Mouse (Mus musculus) embryonic facial prominence, embryonic 12.5 days (tissue): ENCODE data around the gene Srrt. TPM values are rescaled to one million over a fixed set of nuclear protein-coding genes. Genes with fewer than 3 reads are reported as not detected.

ENCODE experiments used
- ATAC-seq: fragments of 200-750 bp; cut with Nextera tagmentation; 2 replicates; pipeline ENCODE4 v1.8.0; 2017; ENCODE audit not compliant: insufficient number of reproducible peaks, insufficient read depth, low FRiP score, low TSS enrichment
- H3K27ac ChIP-seq: fragments of 300-500 bp; sonication (generic); 2 replicates; pipeline ENCODE4 v1.5.1; 2016; ENCODE audit warnings: mild to moderate bottlenecking
- H3K27me3 ChIP-seq: fragments of 300-500 bp; sonication (generic); 2 replicates; pipeline ENCODE4 v1.6.1; 2016; ENCODE audit warnings: mild to moderate bottlenecking, moderate library complexity
- H3K36me3 ChIP-seq: fragments of 300-500 bp; sonication (generic); 2 replicates; pipeline ENCODE4 v1.6.1; 2016; ENCODE audit warnings: mild to moderate bottlenecking
- H3K4me1 ChIP-seq: fragments of 300-500 bp; sonication (generic); 2 replicates; pipeline ENCODE4 v1.6.1; 2016
- H3K4me2 ChIP-seq: fragments of 300-500 bp; sonication (generic); replicated peaks from 2 replicates; pipeline ENCODE4 v1.6.1; 2016; ENCODE audit warnings: mild to moderate bottlenecking, moderate library complexity
- H3K4me3 ChIP-seq: fragments of 300-500 bp; sonication (generic); 2 replicates; pipeline ENCODE4 v1.5.1; 2016; ENCODE audit warnings: mild to moderate bottlenecking
- H3K9ac ChIP-seq: fragments of 300-500 bp; sonication (generic); 2 replicates; pipeline ENCODE4 v1.6.1; 2016; ENCODE audit warnings: mild to moderate bottlenecking, moderate library complexity
- H3K9me3 ChIP-seq: fragments of 300-500 bp; sonication (generic); 2 replicates; pipeline ENCODE4 v1.6.1; 2016; ENCODE audit warnings: mild to moderate bottlenecking, moderate library complexity
- WGBS: fragments of 180-500 bp; shearing (Covaris S2); methylation state at CpG from one replicate; pipeline ENCODE4 v1.1.7; 2016; 5-methylcytosine and 5-hydroxymethylcytosine counted together
- polyA plus RNA-seq: library from polyadenylated mRNA; unstranded; fragments of >200 nt; fragmentation: Nextera tagmentation; extraction: Ambion mirVana; gene quantifications from 2 replicates; pipeline ENCODE4 v1.2.1, GENCODE M21; 2016

Srrt gene
- polyA plus RNA-seq, 1 experiment from 2014 or later, result 171 TPM

DNA sequence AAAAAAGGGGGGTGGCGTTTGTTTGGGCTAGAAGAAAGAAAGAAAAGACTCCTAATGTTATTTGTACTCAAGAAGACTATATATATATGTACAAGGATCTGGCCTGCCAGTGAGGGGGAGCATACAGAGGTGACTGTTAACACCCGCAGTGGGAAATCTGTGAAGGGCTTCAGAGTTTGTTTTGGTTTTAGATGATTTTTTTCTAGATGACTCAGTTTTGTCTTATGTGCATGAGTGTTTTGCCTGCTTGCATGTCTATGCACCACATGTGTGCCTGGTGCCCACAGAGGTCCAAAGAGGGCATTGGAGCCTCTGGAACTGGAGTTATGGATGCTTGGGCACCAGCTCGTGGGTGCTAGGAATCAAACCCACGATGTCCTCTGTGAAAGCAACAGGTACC, 39.5 kb upstream of the Srrt start:
- Histone ChIP-seq H3K4me2 (no peak overlapping the region), H3K27me3 (no peaks in the 10 kb centered on the region), H3K36me3 (no peaks in the 10 kb centered on the region), H3K4me1 (peaks cover 26% of the 10 kb centered on the region), H3K27ac (no peak overlapping the region), H3K9ac (no peak overlapping the region), H3K4me3 (no peak overlapping the region), H3K9me3 (no peaks in the 10 kb centered on the region)
- no peak for ATAC-seq
- 84% methylated on average over 4 of the region's 4 CpGs for WGBS

DNA sequence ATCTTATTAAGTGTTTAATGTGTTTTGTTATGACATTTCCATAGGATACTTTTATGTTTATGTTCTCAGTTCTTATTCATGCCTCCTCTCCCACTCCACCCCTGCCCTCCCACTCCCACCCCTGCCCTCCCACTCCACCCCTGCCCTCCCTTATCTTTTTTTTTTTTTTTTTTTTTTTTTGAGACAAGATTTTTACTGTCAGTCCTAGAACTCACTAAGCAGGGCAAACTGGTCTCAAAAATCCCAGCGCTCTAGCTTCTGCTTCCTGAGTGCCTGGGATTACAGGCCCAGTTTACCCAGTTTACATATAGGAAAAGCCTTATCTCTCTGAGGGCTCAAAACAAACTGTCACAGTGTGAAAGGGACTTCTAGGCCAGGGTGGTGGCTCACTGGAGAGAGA, 38.9 kb upstream of the Srrt start:
- H3K36me3 ChIP-seq, result no peaks in the 10 kb centered on the region
- no peak overlapping the region for H3K9ac ChIP-seq
- H3K27me3 ChIP-seq, result no peaks in the 10 kb centered on the region
- no peak overlapping the region for H3K27ac ChIP-seq
- H3K4me3 ChIP-seq, result no peak overlapping the region
- H3K4me2 ChIP-seq, result no peak overlapping the region
- no peak for ATAC-seq
- H3K9me3 ChIP-seq, result no peaks in the 10 kb centered on the region
- peaks cover 25% of the 10 kb centered on the region for H3K4me1 ChIP-seq
- 79% methylated on average over 1 of the region's 1 CpGs for WGBS

DNA sequence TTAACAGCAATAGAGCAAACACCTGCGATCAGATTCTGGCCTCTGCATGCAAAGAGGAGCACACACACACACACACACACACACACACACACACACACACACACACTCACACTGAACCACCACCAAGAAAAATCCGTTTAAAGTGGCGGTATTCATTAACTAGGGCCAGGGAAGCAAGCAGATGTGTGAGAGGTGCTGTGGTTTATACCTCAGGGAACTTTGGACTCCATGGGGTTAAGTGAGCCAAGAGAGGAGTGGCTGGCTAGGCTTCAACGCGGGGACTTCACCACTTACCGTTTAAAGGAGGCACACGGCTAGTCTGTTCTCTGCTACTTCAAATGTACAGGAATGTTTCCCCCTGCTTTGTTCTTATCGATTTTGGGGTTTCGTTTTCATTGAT, 38.3 kb upstream of the Srrt start:
- ATAC-seq, result no peak
- Histone ChIP-seq H3K4me1 (peaks cover 25% of the 10 kb centered on the region), H3K27ac (no peak overlapping the region), H3K4me2 (no peak overlapping the region), H3K36me3 (no peaks in the 10 kb centered on the region), H3K9me3 (no peaks in the 10 kb centered on the region), H3K9ac (no peak overlapping the region), H3K4me3 (no peak overlapping the region), H3K27me3 (no peaks in the 10 kb centered on the region)
- WGBS, result 23% methylated on average over 9 of the region's 9 CpGs

DNA sequence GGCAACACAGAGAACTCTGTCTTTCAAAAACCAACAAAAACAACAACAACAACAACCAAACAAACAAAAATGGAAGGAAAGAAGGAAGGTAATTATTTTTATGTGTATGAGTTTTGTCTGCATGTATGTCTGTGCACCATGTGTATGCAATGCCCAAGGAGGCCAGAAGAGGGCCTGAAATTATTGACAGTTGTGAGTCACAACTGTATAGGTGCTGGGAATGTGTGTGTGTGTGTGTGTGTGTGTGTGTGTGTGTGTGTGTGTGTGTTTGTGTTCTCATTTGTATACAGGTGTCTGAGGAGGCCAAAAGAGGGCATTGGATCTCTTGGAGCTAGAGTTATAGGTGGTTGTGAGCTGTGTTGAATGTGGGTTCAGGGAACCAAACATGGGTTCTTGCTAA, 36.4 kb upstream of the Srrt start:
- H3K9me3 ChIP-seq, result no peaks in the 10 kb centered on the region
- no peak overlapping the region for H3K27ac ChIP-seq
- H3K36me3 ChIP-seq, result no peaks in the 10 kb centered on the region
- peaks cover 31% of the 10 kb centered on the region for H3K4me1 ChIP-seq
- no peak overlapping the region for H3K9ac ChIP-seq
- no peaks in the 10 kb centered on the region for H3K27me3 ChIP-seq
- H3K4me2 ChIP-seq, result no peak overlapping the region
- ATAC-seq, result no peak
- no peak overlapping the region for H3K4me3 ChIP-seq

DNA sequence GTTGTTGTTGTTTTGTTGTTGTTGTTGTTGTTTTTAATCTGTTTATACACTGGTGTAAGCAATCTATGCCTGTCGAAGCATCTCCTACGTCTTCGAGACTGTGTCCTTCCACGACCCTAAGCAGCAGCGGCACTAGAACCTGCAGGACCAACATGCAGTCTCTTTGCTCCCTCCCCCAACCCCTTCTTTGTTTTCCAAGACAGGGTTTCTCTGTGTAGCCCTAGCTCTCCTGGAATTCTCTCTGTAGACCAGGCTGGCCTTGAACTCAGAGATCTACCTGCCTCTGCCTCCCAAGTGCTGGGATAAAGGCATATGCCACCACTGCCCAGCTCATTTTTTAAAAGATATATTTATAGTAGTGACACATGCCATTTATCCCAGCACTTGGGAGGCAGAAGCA, 35.9 kb upstream of the Srrt start:
- Histone ChIP-seq H3K4me3 (no peak overlapping the region), H3K36me3 (no peaks in the 10 kb centered on the region), H3K4me1 (peaks cover 26% of the 10 kb centered on the region), H3K4me2 (no peak overlapping the region), H3K9me3 (no peaks in the 10 kb centered on the region), H3K9ac (no peak overlapping the region), H3K27ac (no peak overlapping the region), H3K27me3 (no peaks in the 10 kb centered on the region)
- 94% methylated on average over 5 of the region's 5 CpGs for WGBS
- ATAC-seq, result no peak

DNA sequence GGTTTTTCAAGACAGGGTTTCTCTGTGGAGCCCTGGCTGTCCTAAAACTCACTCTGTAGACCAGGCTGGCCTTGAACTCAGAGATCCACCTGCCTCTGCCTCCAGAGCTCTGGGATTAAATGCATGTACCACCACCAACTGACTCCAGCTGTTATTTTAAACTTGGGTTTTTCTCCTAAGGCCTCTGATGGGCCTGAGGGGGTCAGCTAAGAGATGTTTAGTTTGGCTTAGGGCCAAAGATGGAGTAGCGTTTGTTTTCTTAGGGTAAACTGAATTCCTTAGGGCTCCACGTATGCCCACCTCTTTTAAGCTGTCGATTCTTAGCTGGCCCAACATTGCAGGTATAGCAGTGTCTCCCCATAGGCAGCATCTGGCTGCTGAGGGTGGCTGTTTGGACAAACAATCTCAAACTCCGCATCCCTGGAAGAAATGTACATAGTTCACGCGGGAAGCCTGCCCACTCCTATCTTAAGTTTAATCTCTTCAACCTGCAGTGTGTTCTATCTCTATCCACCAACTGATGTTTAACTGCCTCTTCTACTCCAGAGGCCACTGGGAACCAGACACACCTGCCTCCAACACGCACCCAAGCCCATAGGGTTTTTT, 35.0 kb upstream of the Srrt start:
- no peak overlapping the region for H3K9ac ChIP-seq
- H3K36me3 ChIP-seq, result no peaks in the 10 kb centered on the region
- H3K4me2 ChIP-seq, result no peak overlapping the region
- H3K4me1 ChIP-seq, result peaks cover 22% of the 10 kb centered on the region
- H3K9me3 ChIP-seq, result no peaks in the 10 kb centered on the region
- no peak overlapping the region for H3K4me3 ChIP-seq
- H3K27ac ChIP-seq, result no peak overlapping the region
- no peaks in the 10 kb centered on the region for H3K27me3 ChIP-seq
- no peak for ATAC-seq
- 79% methylated on average over 7 of the region's 7 CpGs for WGBS

DNA sequence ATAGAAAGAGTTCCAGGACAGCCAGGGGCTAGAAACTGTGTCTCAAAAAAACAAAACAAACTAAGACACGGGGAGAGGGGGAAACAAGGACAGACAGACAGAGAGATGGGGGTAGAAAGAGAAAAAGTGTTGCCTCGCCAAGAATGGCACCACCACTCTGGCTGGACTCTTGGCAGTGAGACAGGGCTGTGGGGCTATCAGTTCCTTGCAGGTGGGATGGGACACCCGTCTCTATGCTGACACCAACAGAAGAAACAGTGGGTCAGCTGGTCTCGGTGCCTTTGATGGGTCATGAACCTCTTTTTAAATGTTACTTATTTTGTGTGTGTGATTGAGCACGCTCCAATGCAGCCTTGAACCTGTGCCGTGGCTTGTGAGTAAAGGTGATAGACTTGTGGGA, 32.7 kb upstream of the Srrt start:
- WGBS, result 79% methylated on average over 6 of the region's 6 CpGs
- H3K4me3 ChIP-seq, result no peak overlapping the region
- no peak overlapping the region for H3K27ac ChIP-seq
- no peak overlapping the region for H3K9ac ChIP-seq
- no peak overlapping the region; the same call in 1 of the 2 replicates for H3K4me2 ChIP-seq
- no peak for ATAC-seq
- no peaks in the 10 kb centered on the region for H3K9me3 ChIP-seq
- H3K27me3 ChIP-seq, result no peaks in the 10 kb centered on the region
- peaks cover 14% of the 10 kb centered on the region for H3K4me1 ChIP-seq
- no peaks in the 10 kb centered on the region for H3K36me3 ChIP-seq

DNA sequence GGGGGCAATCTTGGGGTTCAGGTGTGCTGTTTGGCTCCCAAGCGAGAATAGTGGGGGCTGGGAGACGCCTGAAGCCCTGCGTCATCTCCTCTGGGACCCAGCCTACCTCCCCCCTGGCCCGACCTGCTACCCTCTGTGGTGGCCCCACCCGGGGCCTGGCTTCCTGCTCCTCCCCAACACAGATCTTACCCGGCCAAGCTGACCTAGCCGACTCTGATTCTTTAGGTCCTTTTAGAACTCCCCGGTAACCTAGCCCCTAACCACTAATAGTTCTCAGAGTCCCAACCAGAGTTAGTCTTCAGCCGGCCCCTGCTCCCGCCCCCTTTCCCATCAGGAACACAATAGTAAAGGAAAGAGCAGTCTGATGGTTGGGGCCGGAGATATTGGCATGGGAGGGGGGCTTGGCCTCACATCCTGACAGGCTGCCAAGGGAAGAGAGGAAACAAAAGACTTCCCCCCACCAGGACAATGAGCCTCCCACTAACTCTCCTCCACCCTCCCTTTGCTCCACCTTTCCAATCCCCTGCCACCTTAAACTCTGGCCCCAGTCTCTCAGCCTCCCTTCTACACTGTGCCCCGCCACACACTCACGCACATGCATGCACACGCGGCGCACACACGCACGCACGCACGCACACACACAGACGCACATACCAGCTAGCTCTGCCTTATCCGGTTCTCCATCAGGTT, 32.0 kb upstream of the Srrt start:
- peak overlapping the region; percentile 81 for H3K4me2 ChIP-seq
- H3K27me3 ChIP-seq, result no peaks in the 10 kb centered on the region
- no peaks in the 10 kb centered on the region for H3K36me3 ChIP-seq
- peaks cover 14% of the 10 kb centered on the region for H3K4me1 ChIP-seq
- H3K27ac ChIP-seq, result peak overlapping the region; percentile 81
- H3K9me3 ChIP-seq, result no peaks in the 10 kb centered on the region
- H3K9ac ChIP-seq, result peak overlapping the region; percentile 61
- no peak for ATAC-seq
- 12% methylated on average over 22 of the region's 22 CpGs for WGBS
- peak overlapping the region; percentile 38 for H3K4me3 ChIP-seq

DNA sequence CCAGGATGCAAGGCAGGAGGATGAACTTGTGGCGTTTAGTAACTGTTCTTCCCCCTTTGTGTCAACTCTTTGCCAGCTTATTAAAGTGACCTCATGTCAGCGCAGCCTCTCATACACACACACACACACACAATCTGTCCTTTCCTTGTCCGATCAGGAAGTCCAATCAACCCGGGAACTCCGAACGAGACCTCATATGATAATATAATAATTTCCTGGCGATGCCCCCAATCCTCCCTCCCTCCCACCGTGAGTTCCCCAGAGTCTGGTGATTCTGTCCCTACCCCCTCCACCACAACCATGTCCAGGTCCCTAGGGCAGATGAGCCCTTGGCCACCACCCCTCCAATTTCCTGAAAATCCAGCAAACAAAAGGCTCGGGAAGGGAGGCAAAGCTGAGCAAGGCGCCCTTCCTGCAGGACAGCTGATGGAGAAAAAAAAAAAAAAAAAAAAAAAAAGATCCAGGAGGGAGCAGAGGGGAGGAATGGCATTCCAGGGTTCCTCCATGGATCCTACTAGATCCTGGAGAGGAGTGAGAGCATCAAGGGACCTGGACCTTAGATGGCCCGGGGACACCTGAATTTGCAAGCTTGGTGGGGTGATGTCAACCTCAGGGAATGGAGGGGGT, 31.3 kb upstream of the Srrt start:
- 1% methylated on average over 11 of the region's 11 CpGs for WGBS
- peak overlapping the region; percentile 38 for H3K4me3 ChIP-seq
- H3K9me3 ChIP-seq, result no peaks in the 10 kb centered on the region
- peak overlapping the region; percentile 81 for H3K27ac ChIP-seq
- 0 out of 2 replicates have a peak, but pooled peaks have one; percentile 24 for ATAC-seq
- H3K4me2 ChIP-seq, result peak overlapping the region; percentile 81
- peaks cover 14% of the 10 kb centered on the region for H3K4me1 ChIP-seq
- H3K27me3 ChIP-seq, result no peaks in the 10 kb centered on the region
- no peaks in the 10 kb centered on the region for H3K36me3 ChIP-seq
- H3K9ac ChIP-seq, result peak overlapping the region; percentile 61

DNA sequence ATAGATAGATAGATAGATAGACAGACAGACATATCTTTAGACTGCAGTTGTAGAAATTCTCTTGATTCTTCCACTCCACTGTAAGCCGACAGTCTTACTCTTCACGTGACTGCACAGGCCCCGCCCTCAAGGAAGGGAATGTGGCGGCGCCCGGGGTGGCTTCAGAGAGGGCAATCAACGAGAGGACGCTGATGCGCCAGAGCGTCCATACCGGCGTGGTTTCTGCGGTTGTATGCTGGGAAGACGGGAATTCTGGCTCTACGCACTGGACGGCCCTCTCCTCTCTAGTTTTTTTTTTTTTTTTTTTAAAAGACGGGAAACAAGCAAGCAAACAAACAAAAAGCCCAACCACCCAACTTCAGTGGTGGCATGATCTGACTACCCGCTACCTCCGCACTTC, 30.8 kb upstream of the Srrt start:
- ATAC-seq, result peak; percentile 86
- H3K27ac ChIP-seq, result peak overlapping the region; percentile 80; the same call in 1 of the 2 replicates
- under 1% methylated on average over 19 of the region's 19 CpGs for WGBS
- H3K4me2 ChIP-seq, result peak overlapping the region; percentile 81
- H3K4me3 ChIP-seq, result peak overlapping the region; percentile 38
- no peaks in the 10 kb centered on the region for H3K36me3 ChIP-seq
- H3K9ac ChIP-seq, result peak overlapping the region; percentile 61
- H3K27me3 ChIP-seq, result no peaks in the 10 kb centered on the region
- no peaks in the 10 kb centered on the region for H3K9me3 ChIP-seq
- H3K4me1 ChIP-seq, result peaks cover 14% of the 10 kb centered on the region

DNA sequence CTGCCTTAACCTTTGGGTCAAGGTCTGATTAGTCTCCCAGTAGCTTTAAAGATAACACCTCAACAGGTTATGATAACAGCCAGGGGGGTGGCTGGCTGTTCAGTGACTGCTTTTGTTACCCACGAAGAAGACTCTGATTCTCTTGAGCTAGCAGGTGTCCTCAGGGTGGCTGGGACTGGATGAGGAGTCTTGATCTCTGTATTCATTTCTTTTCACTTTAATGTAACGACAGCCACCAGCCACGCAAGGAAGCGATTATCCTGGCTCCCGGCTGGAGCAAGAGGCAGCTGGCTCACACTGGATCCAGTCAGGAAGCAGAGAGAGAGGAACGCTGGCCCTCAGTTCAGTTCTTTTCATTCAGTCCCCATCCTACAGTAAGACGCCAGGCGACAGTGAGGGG, 29.7 kb upstream of the Srrt start:
- H3K4me2 ChIP-seq, result no peak overlapping the region
- no peaks in the 10 kb centered on the region for H3K36me3 ChIP-seq
- WGBS, result 26% methylated on average over 8 of the region's 8 CpGs
- no peaks in the 10 kb centered on the region for H3K27me3 ChIP-seq
- H3K9ac ChIP-seq, result no peak overlapping the region
- ATAC-seq, result no peak
- peaks cover 22% of the 10 kb centered on the region for H3K4me1 ChIP-seq
- H3K27ac ChIP-seq, result no peak overlapping the region
- H3K4me3 ChIP-seq, result no peak overlapping the region
- H3K9me3 ChIP-seq, result no peaks in the 10 kb centered on the region

DNA sequence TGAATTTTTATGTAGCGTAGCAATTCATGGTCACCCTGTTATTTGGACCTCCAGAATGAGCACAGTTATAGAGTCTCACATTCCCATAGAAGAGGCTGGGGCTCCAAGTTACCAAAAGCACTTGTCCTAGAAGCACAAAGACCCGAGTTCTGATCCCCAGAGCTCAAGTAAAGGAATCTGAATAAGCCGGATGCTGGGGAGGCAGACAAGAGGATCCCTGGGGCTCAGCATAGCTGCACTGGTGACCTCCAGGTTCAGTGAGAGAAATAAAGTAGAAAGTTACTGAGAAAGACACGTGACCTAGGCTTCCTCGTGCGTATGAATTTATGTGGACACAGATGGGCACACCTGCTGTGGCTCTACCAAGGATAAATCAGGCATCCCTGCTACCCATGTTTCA, 27.6 kb upstream of the Srrt start:
- H3K9me3 ChIP-seq, result no peaks in the 10 kb centered on the region
- WGBS, result 70% methylated on average over 6 of the region's 6 CpGs
- peaks cover 23% of the 10 kb centered on the region for H3K4me1 ChIP-seq
- H3K4me3 ChIP-seq, result no peak overlapping the region
- no peak overlapping the region for H3K9ac ChIP-seq
- H3K36me3 ChIP-seq, result no peaks in the 10 kb centered on the region
- ATAC-seq, result no peak
- H3K27me3 ChIP-seq, result no peaks in the 10 kb centered on the region
- no peak overlapping the region for H3K27ac ChIP-seq
- no peak overlapping the region for H3K4me2 ChIP-seq
